Mouse (Mus musculus): ENCODE measurements around the gene Mgat4b. TPM values are rescaled to one million over a fixed set of nuclear protein-coding genes. Genes with fewer than 3 reads are reported as not detected.

The Mgat4b gene
- polyA plus RNA-seq, 2 experiments from 2014 or later, result 1.1 to 1.7 TPM

DNA sequence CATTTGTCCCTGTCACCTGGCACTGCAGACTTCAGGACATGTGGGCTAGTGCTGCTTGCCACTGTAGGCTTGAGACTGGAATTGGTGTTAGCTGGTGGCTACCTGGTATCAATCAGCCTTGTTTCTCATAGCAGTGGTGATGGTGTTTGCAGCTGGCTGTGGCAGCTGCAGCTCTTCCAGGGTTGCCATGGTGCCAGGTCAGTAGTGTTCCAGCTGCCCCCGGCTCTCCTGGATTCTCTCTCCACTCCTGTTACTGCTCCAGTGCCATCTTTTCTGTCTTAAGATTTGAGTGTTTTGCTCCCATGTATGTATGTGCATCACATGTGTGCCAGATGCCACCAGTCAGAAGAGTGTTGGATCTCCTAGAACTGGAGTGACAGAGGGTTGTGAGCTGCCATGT lies 42.7 kb downstream of the Mgat4b start:
- ATAC-seq, result no peak

DNA sequence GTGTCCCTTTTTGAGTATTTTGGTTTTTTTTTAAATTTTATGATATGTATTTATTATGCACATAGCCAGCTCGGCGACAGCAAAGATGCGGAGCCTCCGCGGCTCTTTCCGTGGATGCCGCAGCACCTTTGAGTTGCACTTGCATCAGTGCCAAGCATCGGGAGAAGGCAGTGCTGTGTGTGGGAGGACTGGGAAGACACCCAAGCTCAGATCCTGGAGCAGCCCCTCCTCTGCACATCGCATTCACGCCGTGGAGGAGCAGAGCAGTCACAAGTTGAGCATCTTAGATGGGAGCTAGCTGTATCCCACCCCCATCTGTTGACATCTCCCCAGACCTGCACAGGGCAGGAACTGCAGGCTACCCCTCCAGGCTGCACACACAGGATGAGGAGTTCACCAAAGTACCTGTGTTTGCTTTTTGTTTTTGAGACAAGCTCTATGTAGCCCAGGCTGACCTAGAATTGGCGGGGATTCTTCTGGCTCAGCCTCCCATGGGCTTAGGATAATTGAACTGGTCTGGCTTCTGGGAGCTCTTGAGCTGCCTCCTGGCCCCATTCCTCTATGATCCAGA lies 43.4 kb downstream of the Mgat4b start:
- no peak for ATAC-seq

DNA sequence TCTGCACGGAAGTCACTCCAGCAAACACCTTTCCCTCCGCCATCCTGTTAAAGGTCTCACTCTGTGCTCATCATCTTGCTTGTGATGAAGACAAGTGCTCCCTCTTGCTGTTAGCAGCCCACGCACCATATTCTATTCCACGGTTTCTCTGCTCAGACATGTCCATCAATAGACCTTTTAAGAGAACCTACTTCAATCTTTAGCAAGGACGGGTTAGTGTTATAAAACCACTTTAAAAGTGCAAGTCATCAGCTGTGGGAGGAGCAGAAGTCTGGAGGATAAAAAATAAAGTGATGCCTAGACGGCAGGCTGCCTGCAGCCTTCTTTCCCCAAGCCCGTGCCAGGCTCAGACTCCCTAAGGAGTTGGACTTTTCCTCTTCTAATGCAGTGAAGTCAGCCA lies 45.9 kb downstream of the Mgat4b start:
- ATAC-seq, result no peak

DNA sequence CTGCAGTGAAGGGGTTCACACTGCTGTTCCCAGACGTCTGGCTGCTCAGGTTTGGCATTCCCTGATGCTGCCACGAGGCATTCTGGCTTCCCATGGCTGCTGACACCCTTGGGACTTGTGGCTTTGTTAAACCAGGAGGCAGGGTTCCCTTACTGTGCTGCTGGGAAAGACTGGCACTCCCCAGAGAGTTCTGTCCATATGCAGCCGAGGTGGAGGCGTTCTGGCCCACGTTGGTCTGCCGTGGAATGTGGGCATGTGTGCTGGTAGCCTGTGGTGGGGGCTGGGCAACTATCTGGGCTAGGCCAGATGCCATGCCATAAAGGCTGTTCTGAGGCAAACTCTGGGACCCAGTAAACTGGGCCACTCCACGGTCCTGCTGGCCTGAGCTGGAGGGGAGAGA lies 47.6 kb downstream of the Mgat4b start:
- no peak for ATAC-seq

DNA sequence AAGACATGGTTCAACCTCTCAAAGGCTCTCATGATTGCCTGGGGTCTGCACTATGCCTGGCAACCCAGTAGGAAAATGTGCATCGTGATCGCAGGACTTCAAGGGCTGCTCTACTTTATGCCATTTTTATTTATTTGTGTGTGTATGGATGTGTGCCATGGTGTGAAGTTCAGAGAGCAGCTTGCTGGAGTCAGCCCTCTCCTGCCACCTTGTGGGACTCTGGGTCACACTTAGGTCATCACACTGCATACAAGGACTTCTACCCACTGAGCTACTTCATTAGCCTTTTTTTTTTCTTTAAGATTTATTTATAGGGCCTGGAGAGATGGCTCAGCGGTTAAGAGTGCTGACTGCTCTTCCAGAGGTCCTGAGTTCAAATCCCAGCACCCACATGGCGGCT lies 51.3 kb downstream of the Mgat4b start:
- ATAC-seq, result no peak

GRCm38 (mm10) chr11:50263198-50263597 lies 52.5 kb downstream of the Mgat4b start:
- ATAC-seq, result no peak

DNA sequence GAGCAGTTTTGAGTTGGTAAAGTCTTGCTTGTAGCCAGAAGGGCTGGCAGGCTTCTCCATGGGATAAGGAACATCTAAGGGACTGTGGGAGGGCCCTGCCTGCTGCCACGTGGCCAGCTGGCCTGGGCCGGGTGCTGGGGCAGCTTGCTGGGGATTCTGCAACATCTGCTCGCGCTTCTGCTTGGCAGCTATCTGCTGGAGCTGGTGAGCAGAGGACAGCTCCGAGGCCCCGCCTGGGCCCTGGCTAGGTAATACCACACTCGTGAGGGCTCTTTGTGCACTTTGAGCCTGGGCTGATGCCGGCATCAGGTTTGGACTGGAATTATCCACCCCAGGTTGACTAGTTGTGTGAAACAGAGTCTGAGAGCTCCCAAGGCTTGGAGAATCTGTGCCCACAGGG lies 55.2 kb downstream of the Mgat4b start:
- ATAC-seq, result no peak

DNA sequence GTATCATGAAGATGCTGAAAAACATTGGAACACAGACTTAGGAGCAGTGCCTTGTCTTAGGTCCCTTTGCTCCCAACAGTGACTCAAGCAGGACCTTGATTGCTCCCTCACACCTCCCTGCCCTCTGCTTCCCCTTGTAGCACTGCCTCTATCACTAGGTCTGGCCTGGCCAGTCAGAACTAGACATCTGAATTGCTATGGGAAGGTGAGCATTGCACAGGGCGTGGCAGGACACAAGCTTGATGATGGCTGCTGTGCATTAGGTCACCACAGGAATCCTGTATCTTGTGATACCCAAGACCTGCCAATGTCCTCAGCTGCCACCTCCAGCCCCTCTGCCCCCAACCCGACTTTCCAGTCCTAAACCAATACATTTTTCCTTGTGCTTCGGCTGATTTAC lies 56.3 kb downstream of the Mgat4b start:
- no peak for ATAC-seq

- no peak for ATAC-seq
Measured at GRCm38 (mm10) chr11:50269163-50269562, 58.5 kb downstream of the Mgat4b start.

- no peak for ATAC-seq
Measured at GRCm38 (mm10) chr11:50269885-50270284, 59.2 kb downstream of the Mgat4b start.

DNA sequence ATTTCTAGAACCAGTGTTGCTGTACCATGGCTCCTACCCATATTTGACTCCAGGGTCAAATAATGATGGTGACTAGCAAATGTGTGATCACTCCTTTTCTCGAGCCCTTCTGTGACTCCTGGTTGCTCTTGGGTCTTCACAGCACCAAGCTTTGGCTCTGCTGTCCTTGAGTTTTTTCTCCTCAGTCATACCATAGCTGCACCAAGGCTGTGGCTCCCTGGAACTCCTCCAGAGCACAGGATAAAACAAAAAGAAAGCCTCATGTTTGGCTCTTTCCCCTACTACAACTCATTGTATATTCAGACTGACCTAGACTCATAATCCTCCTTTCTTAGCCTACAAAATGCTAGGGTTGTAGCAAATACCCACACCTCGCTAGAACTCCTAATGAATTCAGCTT lies 62.1 kb downstream of the Mgat4b start:
- ATAC-seq, result no peak

DNA sequence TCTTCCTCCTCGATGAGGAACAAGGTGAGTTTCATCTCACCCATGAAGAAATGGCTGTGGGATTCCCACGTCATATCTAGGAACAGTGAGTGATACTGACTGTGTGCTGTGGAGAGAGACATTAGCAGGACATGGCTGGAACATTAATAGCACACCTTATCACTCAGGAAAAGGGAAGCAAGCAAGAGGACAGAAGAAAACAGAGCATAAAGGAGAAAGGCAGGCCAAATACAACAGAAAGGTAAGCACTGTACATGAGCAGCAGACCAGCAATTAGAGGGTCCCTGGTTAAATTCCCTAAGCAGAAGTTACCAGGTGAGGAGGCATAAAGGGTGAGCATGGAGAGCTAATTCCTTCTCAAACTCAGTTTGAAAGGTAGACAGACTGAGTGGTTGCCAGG lies 64.4 kb downstream of the Mgat4b start:
- no peak for ATAC-seq

GRCm38 (mm10) chr11:50275568-50276151 lies 65.0 kb downstream of the Mgat4b start:
- ATAC-seq, result no peak

DNA sequence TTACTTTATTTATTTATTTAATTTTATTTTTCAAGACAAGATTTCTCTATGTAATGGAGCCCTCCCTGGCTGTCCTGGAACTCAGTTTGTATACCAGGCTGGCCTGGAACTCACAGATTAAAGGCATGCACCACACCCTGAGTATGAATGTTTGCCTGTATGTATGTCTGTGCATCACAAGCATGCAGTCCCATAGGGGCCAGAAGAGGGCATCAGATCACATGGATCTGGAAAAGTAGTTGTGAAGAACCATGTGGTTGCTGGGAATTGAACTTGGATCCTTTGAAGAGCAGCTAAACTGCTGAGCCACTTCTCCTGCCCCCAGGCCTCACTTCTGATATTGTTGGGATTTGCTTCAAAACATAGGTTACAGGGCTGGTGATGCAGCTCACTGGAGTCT lies 66.3 kb downstream of the Mgat4b start:
- ATAC-seq, result no peak

GRCm38 (mm10) chr11:50277706-50278105 lies 67.0 kb downstream of the Mgat4b start:
- ATAC-seq, result no peak

- no peak for ATAC-seq
Measured at GRCm38 (mm10) chr11:50279005-50279404, 68.3 kb downstream of the Mgat4b start.

DNA sequence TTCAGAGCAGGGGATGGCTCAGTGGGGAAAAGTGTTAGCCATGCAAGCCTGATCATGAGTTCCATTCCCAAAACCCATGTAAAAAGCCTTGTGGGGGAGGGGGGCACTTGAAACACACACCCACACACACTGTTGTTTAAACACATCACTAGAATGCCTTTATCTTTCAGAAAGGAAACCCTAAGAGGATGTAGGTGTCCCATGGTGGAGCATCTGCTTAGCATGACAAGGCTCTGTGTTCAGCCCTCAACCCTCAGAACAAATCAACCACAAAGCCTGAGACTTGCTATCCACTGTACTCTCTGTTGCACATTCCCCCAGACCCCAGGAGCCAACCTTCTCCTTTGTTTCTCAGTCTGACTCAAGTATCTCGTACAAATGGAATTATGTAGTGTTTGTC lies 69.4 kb downstream of the Mgat4b start:
- no peak for ATAC-seq

Other genes starting within 250 kb of the Mgat4b start
- 1 to 10 TPM; 2.5 to 5.7 TPM for gene Rnf130, start 185.5 kb upstream of the Mgat4b start, polyA plus RNA-seq (2017; shearing (Covaris generic))
- gene Tbc1d9b, start 79.5 kb upstream of the Mgat4b start, polyA plus RNA-seq (2017; shearing (Covaris generic)), result 10 to 100 TPM; 23.4 to 30.0 TPM
- 10 to 100 TPM in 1 of 2 experiments, 1 to 10 TPM in 1; 7.9 to 11.7 TPM for gene Mrnip, start 36.4 kb upstream of the Mgat4b start, polyA plus RNA-seq (2017; shearing (Covaris generic))
- 10 to 100 TPM; 74.8 to 88.4 TPM for gene Sqstm1, start 63 bp upstream of the Mgat4b start, polyA plus RNA-seq (2017; shearing (Covaris generic))
- not detected for gene Ltc4s, start 27.7 kb downstream of the Mgat4b start, polyA plus RNA-seq (2017; shearing (Covaris generic))
- gene Maml1, start 81.4 kb downstream of the Mgat4b start, polyA plus RNA-seq (2017; shearing (Covaris generic)), result 1 to 10 TPM; 3.9 to 6.4 TPM
- gene Canx, start 114.8 kb downstream of the Mgat4b start, polyA plus RNA-seq (2017; shearing (Covaris generic)), result 100 to 1,000 TPM; 182 to 206 TPM
- gene Cby3, start 143.6 kb downstream of the Mgat4b start, polyA plus RNA-seq (2017; shearing (Covaris generic)), result not detected
- gene Hnrnph1, start 166.1 kb downstream of the Mgat4b start, polyA plus RNA-seq (2017; shearing (Covaris generic)), result 100 to 1,000 TPM; 195 to 207 TPM
- gene Rufy1, start 220.2 kb downstream of the Mgat4b start, polyA plus RNA-seq (2017; shearing (Covaris generic)), result 10 to 100 TPM; 11.9 to 15.4 TPM

All from CD4-positive, CD25-positive, alpha-beta regulatory T cell, adult 4 months (primary cell).